Mouse (Mus musculus): ENCODE data around the gene Fam53b. TPM values are rescaled to one million over a fixed set of nuclear protein-coding genes. Genes with fewer than 3 reads are reported as not detected.

Fam53b gene
- polyA plus RNA-seq, 1 experiment from 2014 or later, result 14.7 TPM

- no peaks in the 10 kb centered on the region for H3K9me3 ChIP-seq (ENCODE audit: control insufficient read depth, low read length)
- WGBS, result 89% methylated on average over 6 of the region's 6 CpGs
- no peak for ATAC-seq
- H3K27ac ChIP-seq (ENCODE audit: low read depth, low read length), result no peak overlapping the region
- peaks cover 11% of the 10 kb centered on the region for H3K4me1 ChIP-seq (ENCODE audit: control insufficient read depth, insufficient read depth, low read depth, low read length)
- no peak overlapping the region for H3K4me2 ChIP-seq (ENCODE audit: low read length)
- H3K4me3 ChIP-seq (ENCODE audit: low read length), result no peak overlapping the region
- H3K36me3 ChIP-seq (ENCODE audit: control insufficient read depth, insufficient read depth, low read length), result no peaks in the 10 kb centered on the region
- no peaks in the 10 kb centered on the region for H3K27me3 ChIP-seq (replicated peaks; ENCODE audit: control insufficient read depth, insufficient read depth, low read length)
- H3K9ac ChIP-seq (ENCODE audit: low read depth, low read length), result no peak overlapping the region
These were observed 73.9 kb downstream of the Fam53b start for GRCm38 (mm10) chr7:132739829-132740228.

- Histone ChIP-seq H3K27me3 (replicated peaks; ENCODE audit: control insufficient read depth, insufficient read depth, low read length) (no peaks in the 10 kb centered on the region), H3K4me3 (ENCODE audit: low read length) (no peak overlapping the region), H3K4me2 (ENCODE audit: low read length) (no peak overlapping the region), H3K27ac (ENCODE audit: low read depth, low read length) (no peak overlapping the region), H3K4me1 (ENCODE audit: control insufficient read depth, insufficient read depth, low read depth, low read length) (peaks cover 15% of the 10 kb centered on the region), H3K36me3 (ENCODE audit: control insufficient read depth, insufficient read depth, low read length) (no peaks in the 10 kb centered on the region), H3K9me3 (ENCODE audit: control insufficient read depth, low read length) (no peaks in the 10 kb centered on the region), H3K9ac (ENCODE audit: low read depth, low read length) (no peak overlapping the region)
- 97% methylated on average over 6 of the region's 6 CpGs for WGBS
- no peak for ATAC-seq
These were observed 74.8 kb downstream of the Fam53b start for GRCm38 (mm10) chr7:132738844-132739243.

- Histone ChIP-seq H3K4me3 (ENCODE audit: low read length) (no peak overlapping the region), H3K36me3 (ENCODE audit: control insufficient read depth, insufficient read depth, low read length) (no peaks in the 10 kb centered on the region), H3K27me3 (replicated peaks; ENCODE audit: control insufficient read depth, insufficient read depth, low read length) (no peaks in the 10 kb centered on the region), H3K4me2 (ENCODE audit: low read length) (no peak overlapping the region), H3K27ac (ENCODE audit: low read depth, low read length) (no peak overlapping the region), H3K9me3 (ENCODE audit: control insufficient read depth, low read length) (no peaks in the 10 kb centered on the region), H3K9ac (ENCODE audit: low read depth, low read length) (no peak overlapping the region), H3K4me1 (ENCODE audit: control insufficient read depth, insufficient read depth, low read depth, low read length) (peaks cover 35% of the 10 kb centered on the region)
- WGBS, result 61% methylated on average over 17 of the region's 17 CpGs
- no peak for ATAC-seq
These were observed 77.4 kb downstream of the Fam53b start for GRCm38 (mm10) chr7:132736099-132736862.

GRCm38 (mm10) chr7:132735145-132735544, 78.5 kb downstream of the Fam53b start:
- H3K4me1 ChIP-seq (ENCODE audit: control insufficient read depth, insufficient read depth, low read depth, low read length), result peaks cover 45% of the 10 kb centered on the region
- H3K27me3 ChIP-seq (replicated peaks; ENCODE audit: control insufficient read depth, insufficient read depth, low read length), result no peaks in the 10 kb centered on the region
- no peak overlapping the region for H3K4me2 ChIP-seq (ENCODE audit: low read length)
- no peak overlapping the region for H3K4me3 ChIP-seq (ENCODE audit: low read length)
- no peaks in the 10 kb centered on the region for H3K9me3 ChIP-seq (ENCODE audit: control insufficient read depth, low read length)
- 75% methylated on average over 5 of the region's 5 CpGs for WGBS
- no peak overlapping the region for H3K27ac ChIP-seq (ENCODE audit: low read depth, low read length)
- no peak for ATAC-seq
- H3K36me3 ChIP-seq (ENCODE audit: control insufficient read depth, insufficient read depth, low read length), result no peaks in the 10 kb centered on the region
- no peak overlapping the region for H3K9ac ChIP-seq (ENCODE audit: low read depth, low read length)

- H3K4me1 ChIP-seq (ENCODE audit: control insufficient read depth, insufficient read depth, low read depth, low read length), result peaks cover 48% of the 10 kb centered on the region
- H3K9me3 ChIP-seq (ENCODE audit: control insufficient read depth, low read length), result no peaks in the 10 kb centered on the region
- H3K9ac ChIP-seq (ENCODE audit: low read depth, low read length), result no peak overlapping the region
- no peak overlapping the region for H3K4me2 ChIP-seq (ENCODE audit: low read length)
- no peak overlapping the region for H3K27ac ChIP-seq (ENCODE audit: low read depth, low read length)
- H3K4me3 ChIP-seq (ENCODE audit: low read length), result no peak overlapping the region
- WGBS, result 74% methylated on average over 9 of the region's 9 CpGs
- H3K27me3 ChIP-seq (replicated peaks; ENCODE audit: control insufficient read depth, insufficient read depth, low read length), result no peaks in the 10 kb centered on the region
- H3K36me3 ChIP-seq (ENCODE audit: control insufficient read depth, insufficient read depth, low read length), result no peaks in the 10 kb centered on the region
- ATAC-seq, result no peak
These were observed 79.5 kb downstream of the Fam53b start for GRCm38 (mm10) chr7:132734222-132734621.

- Histone ChIP-seq H3K36me3 (ENCODE audit: control insufficient read depth, insufficient read depth, low read length) (no peaks in the 10 kb centered on the region), H3K9me3 (ENCODE audit: control insufficient read depth, low read length) (no peaks in the 10 kb centered on the region), H3K27ac (ENCODE audit: low read depth, low read length) (peak overlapping the region; percentile 67; the same call in 1 of the 2 replicates), H3K9ac (ENCODE audit: low read depth, low read length) (no peak overlapping the region), H3K4me3 (ENCODE audit: low read length) (no peak overlapping the region), H3K27me3 (replicated peaks; ENCODE audit: control insufficient read depth, insufficient read depth, low read length) (no peaks in the 10 kb centered on the region), H3K4me2 (ENCODE audit: low read length) (no peak overlapping the region), H3K4me1 (ENCODE audit: control insufficient read depth, insufficient read depth, low read depth, low read length) (peaks cover 48% of the 10 kb centered on the region)
- 29% methylated on average over 6 of the region's 6 CpGs for whole genome bisulfite sequencing
- peak; percentile 31; the same call in 1 of the 2 replicates for ATAC-seq
These were observed 80.2 kb downstream of the Fam53b start for GRCm38 (mm10) chr7:132733521-132733920.

- ATAC-seq, result peak; percentile 45; the same call in 1 of the 2 replicates
- WGBS, result 36% methylated on average over 6 of the region's 6 CpGs
These were observed 81.4 kb downstream of the Fam53b start for GRCm38 (mm10) chr7:132732136-132732789.

GRCm38 (mm10) chr7:132731558-132731957, 82.1 kb downstream of the Fam53b start:
- Histone ChIP-seq H3K9ac (ENCODE audit: low read depth, low read length) (no peak overlapping the region), H3K4me2 (ENCODE audit: low read length) (no peak overlapping the region), H3K4me3 (ENCODE audit: low read length) (no peak overlapping the region), H3K27ac (ENCODE audit: low read depth, low read length) (peak overlapping the region; percentile 37), H3K9me3 (ENCODE audit: control insufficient read depth, low read length) (no peaks in the 10 kb centered on the region), H3K4me1 (ENCODE audit: control insufficient read depth, insufficient read depth, low read depth, low read length) (peaks cover 47% of the 10 kb centered on the region), H3K36me3 (ENCODE audit: control insufficient read depth, insufficient read depth, low read length) (no peaks in the 10 kb centered on the region), H3K27me3 (replicated peaks; ENCODE audit: control insufficient read depth, insufficient read depth, low read length) (no peaks in the 10 kb centered on the region)
- peak; percentile 11; the same call in 1 of the 2 replicates for ATAC-seq
- WGBS, result 27% methylated on average over 6 of the region's 6 CpGs

More at GRCm38 (mm10) chr7:132732136-132732789, 81.4 kb downstream of the Fam53b start:
- H3K4me2 ChIP-seq (ENCODE audit: low read length), result no peak overlapping the region
- no peak overlapping the region for H3K9ac ChIP-seq (ENCODE audit: low read depth, low read length)
- peak overlapping the region; percentile 67 for H3K27ac ChIP-seq (ENCODE audit: low read depth, low read length)
- peaks cover 48% of the 10 kb centered on the region for H3K4me1 ChIP-seq (ENCODE audit: control insufficient read depth, insufficient read depth, low read depth, low read length)
- no peaks in the 10 kb centered on the region for H3K27me3 ChIP-seq (replicated peaks; ENCODE audit: control insufficient read depth, insufficient read depth, low read length)
- no peaks in the 10 kb centered on the region for H3K36me3 ChIP-seq (ENCODE audit: control insufficient read depth, insufficient read depth, low read length)
- H3K4me3 ChIP-seq (ENCODE audit: low read length), result no peak overlapping the region
- H3K9me3 ChIP-seq (ENCODE audit: control insufficient read depth, low read length), result no peaks in the 10 kb centered on the region

GRCm38 (mm10) chr7:132730510-132730909, 83.2 kb downstream of the Fam53b start:
- Histone ChIP-seq H3K9me3 (ENCODE audit: control insufficient read depth, low read length) (no peaks in the 10 kb centered on the region), H3K9ac (ENCODE audit: low read depth, low read length) (no peak overlapping the region), H3K27me3 (replicated peaks; ENCODE audit: control insufficient read depth, insufficient read depth, low read length) (no peaks in the 10 kb centered on the region), H3K4me3 (ENCODE audit: low read length) (no peak overlapping the region), H3K4me1 (ENCODE audit: control insufficient read depth, insufficient read depth, low read depth, low read length) (peaks cover 41% of the 10 kb centered on the region), H3K4me2 (ENCODE audit: low read length) (no peak overlapping the region), H3K27ac (ENCODE audit: low read depth, low read length) (peak overlapping the region; percentile 37), H3K36me3 (ENCODE audit: control insufficient read depth, insufficient read depth, low read length) (no peaks in the 10 kb centered on the region)
- 58% methylated on average over 7 of the region's 7 CpGs for WGBS
- no peak for ATAC-seq

All from hindbrain, embryonic 16.5 days (tissue).